Mouse (Mus musculus) kidney, postnatal 0 days (tissue): ENCODE results near the gene Hoxa10. TPM values are rescaled to one million over a fixed set of nuclear protein-coding genes. Genes with fewer than 3 reads are reported as not detected.

Source experiments
- ATAC-seq: fragments of 200-750 bp; cut with Nextera tagmentation; replicated peaks from 2 replicates; pipeline ENCODE4 v1.8.0; 2017; ENCODE audit warnings: low read depth, moderate number of reproducible peaks, moderate TSS enrichment, moderate library complexity; ENCODE audit not compliant: low FRiP score
- DNase-seq: peaks from one replicate; pipeline ENCODE4 v3.0.0-alpha.2; 2016; ENCODE audit warnings: low spot score
- H3K27ac ChIP-seq: fragments of 300-500 bp; sonication (generic); 2 replicates; pipeline ENCODE4 v1.5.1; 2014; ENCODE audit warnings: mild to moderate bottlenecking
- H3K27me3 ChIP-seq: fragments of 300-500 bp; sonication (generic); 2 replicates; pipeline ENCODE4 v1.6.1; 2014; ENCODE audit warnings: low read length, mixed read lengths; ENCODE audit not compliant: insufficient read depth
- H3K36me3 ChIP-seq: fragments of 300-500 bp; sonication (generic); 2 replicates; pipeline ENCODE4 v1.6.1; 2014; ENCODE audit warnings: low read length, mixed read lengths; ENCODE audit not compliant: insufficient read depth
- H3K4me1 ChIP-seq: fragments of 300-500 bp; sonication (generic); replicated peaks from 2 replicates; pipeline ENCODE4 v1.6.1; 2014; ENCODE audit warnings: antibody characterized with exemption, low read length, mixed read lengths; ENCODE audit not compliant: insufficient read depth
- H3K4me2 ChIP-seq: fragments of 300-500 bp; sonication (generic); 2 replicates; pipeline ENCODE4 v1.6.1; 2014; ENCODE audit warnings: mild to moderate bottlenecking, low read length, moderate library complexity, mixed read lengths
- H3K4me3 ChIP-seq: fragments of 300-500 bp; sonication (generic); replicated peaks from 2 replicates; pipeline ENCODE4 v1.5.1; 2014; ENCODE audit warnings: low read depth, low read length
- H3K9ac ChIP-seq: fragments of 300-500 bp; sonication (generic); 2 replicates; pipeline ENCODE4 v1.6.1; 2014; ENCODE audit warnings: low read depth, low read length
- H3K9me3 ChIP-seq: fragments of 300-500 bp; sonication (generic); replicated peaks from 2 replicates; pipeline ENCODE4 v1.6.1; 2016; ENCODE audit warnings: low read length, inconsistent platforms, mixed read lengths
- CTCF ChIP-seq: IDR thresholded peaks from 2 replicates; pipeline ENCODE4 v1.5.1; 2016; ENCODE audit warnings: antibody characterized with exemption, low read depth, mild to moderate bottlenecking, moderate library complexity
- whole genome bisulfite sequencing: fragments of 180-500 bp; shearing (Covaris S2); extraction: QIAGEN DNeasy Blood & Tissue Kit; methylation state at CpG from one replicate; pipeline ENCODE4 v1.1.7; 2014; 5-methylcytosine and 5-hydroxymethylcytosine counted together
- polyA plus RNA-seq: library from polyadenylated mRNA; unstranded; fragments of >200 nt; fragmentation: Nextera tagmentation; extraction: Ambion mirVana; gene quantifications from 2 replicates; pipeline ENCODE4 v1.2.1, GENCODE M21; 2015

Hoxa10 gene
- polyA plus RNA-seq, 1 experiment from 2014 or later = 183 TPM

DNA sequence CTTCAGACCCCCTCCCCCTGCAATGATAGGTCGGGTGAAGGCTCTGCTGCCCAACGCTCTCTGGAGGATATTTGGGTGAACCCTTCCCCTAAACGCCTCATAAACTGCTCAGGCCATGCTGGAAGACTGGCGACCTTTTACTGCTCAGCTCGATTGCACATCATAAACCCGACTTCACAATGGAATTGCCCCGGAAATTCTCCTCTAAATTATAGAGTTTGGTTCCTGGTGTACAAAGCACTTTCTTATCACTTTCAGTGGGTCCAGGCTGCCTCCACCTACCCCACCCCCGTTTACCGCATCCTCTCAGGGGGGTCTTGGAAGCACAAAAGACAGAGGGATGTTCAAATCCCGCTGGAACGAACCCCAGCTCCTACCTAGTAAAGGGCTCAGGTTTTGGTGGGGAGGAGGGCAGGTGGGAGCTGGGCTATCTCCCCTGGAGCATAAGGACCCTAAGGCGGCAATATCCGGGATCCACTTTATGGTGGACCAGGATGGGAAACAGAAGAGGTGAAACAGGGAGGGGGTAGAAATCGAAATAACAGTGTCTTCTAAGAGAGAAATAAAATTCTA is 21.9 kb downstream of the Hoxa10 start:
- DNase-seq = peak; percentile 83
- TF ChIP-seq CTCF = no peak
- Histone ChIP-seq H3K9me3 (no peaks in the 10 kb centered on the region), H3K36me3 (no peaks in the 10 kb centered on the region), H3K9ac (peak overlapping the region; percentile 91; the same call in 1 of the 2 replicates), H3K4me3 (peak overlapping the region; percentile 62; the same call in 1 of the 2 replicates), H3K4me2 (peak overlapping the region; percentile 89), H3K4me1 (peaks cover 47% of the 10 kb centered on the region), H3K27ac (peak overlapping the region; percentile 96), H3K27me3 (no peaks in the 10 kb centered on the region)
- WGBS = 25% methylated on average over 14 of the region's 14 CpGs
- no peak for ATAC-seq

DNA sequence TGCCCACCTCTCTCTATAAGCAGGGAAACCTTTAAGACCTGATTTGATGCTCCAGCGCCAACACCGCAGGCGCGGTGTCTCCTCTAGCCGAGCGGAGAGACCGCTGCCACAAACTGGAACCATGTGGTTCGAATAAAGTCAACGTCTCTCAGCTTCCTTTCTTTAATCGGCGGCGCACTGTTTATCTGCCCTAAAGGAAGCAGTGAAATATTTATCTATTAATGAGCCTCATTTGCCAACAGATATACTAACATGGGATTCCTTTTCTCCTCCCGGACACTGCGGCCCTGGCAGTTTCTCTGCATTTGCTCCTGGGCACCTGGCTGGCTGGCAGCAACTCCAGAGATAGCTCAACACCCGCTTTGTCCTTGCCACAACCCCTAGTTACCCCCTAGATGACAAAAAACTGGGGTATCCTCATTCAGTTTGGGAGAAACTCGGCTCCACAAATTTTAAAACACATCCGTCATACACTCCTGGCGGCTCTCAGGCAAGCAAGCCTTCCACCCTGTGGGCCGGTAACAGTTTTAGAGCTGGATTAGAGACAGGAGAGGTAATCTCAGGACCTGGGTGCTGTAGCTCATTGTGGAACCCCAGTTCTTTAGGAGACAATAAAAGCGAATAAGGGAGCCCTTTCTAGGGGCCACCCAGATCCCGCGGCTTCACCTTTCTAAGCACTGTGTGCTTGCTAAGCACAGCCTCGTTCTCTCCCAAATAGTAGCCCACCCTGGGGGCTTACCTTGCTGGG is 22.6 kb downstream of the Hoxa10 start:
- peak; percentile 64 for DNase-seq
- peak overlapping the region; percentile 62 for H3K4me3 ChIP-seq
- peak overlapping the region; percentile 89 for H3K4me2 ChIP-seq
- no peaks in the 10 kb centered on the region for H3K9me3 ChIP-seq
- peak overlapping the region; percentile 91 for H3K9ac ChIP-seq
- ATAC-seq = no peak
- no peaks in the 10 kb centered on the region for H3K27me3 ChIP-seq
- WGBS = 17% methylated on average over 23 of the region's 23 CpGs
- peak overlapping the region; percentile 96 for H3K27ac ChIP-seq
- TF ChIP-seq CTCF = no peak
- H3K36me3 ChIP-seq = no peaks in the 10 kb centered on the region
- peaks cover 50% of the 10 kb centered on the region for H3K4me1 ChIP-seq

DNA sequence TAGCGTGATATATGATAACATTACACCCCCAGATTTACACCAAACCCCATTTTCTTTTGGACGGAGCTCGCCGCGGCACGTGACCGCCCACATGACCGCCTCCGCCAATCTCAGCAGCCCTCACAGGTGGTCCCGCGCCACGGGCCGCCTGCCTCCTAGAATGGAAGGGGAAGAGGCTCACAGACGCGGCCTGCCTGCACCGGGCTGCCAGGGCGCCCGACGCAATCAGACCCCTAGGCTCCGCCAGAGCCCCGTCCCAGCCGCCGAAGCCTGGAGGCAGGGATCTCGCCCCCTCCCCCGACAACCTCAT is 23.2 kb downstream of the Hoxa10 start:
- Histone ChIP-seq H3K9ac (peak overlapping the region; percentile 91), H3K4me1 (peaks cover 50% of the 10 kb centered on the region), H3K36me3 (no peaks in the 10 kb centered on the region), H3K9me3 (no peaks in the 10 kb centered on the region), H3K4me2 (peak overlapping the region; percentile 89), H3K27ac (peak overlapping the region; percentile 96), H3K27me3 (no peaks in the 10 kb centered on the region), H3K4me3 (peak overlapping the region; percentile 62)
- DNase-seq (peak; percentile 98), ATAC-seq (peak; percentile 81)
- no peak for TF ChIP-seq CTCF
- WGBS = 1% methylated on average over 25 of the region's 25 CpGs

DNA sequence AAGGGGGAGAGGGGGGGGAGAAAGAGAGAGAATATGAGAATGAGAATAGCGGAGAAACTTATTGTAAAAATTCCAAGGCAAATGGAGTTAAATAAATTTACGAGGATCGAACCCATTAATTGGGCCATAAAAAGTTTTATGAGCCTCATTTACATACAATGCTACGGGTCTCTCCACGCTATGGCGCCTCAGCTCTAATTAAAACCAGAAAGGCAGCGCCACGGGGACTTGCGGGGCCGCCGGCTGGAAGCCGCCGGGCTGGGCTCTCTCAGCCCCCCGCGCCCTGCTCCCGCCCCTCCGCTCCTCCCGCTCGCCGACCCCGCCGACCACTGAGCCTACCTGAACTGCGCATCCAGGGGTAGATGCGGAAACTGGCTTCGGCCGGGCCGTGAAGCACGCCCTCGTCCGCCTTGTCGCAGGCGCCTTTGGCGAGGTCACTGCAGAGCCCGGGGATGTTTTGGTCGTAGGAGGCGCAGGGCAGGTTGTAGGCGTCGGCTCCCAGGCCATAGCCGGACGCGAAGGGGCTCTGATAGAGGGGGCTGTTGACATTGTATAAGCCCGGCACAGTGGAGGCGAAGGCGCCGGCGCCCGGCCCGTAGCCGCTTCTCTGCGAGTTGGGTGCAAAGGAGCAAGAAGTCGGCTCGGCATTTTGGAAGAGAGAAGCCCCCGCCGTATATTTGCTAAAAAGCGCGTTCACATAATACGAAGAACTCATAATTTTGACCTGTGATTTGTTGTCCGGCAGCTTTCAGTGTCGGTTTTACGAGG is 23.8 kb downstream of the Hoxa10 start:
- Histone ChIP-seq H3K9ac (peak overlapping the region; percentile 91), H3K4me2 (peak overlapping the region; percentile 89), H3K36me3 (no peaks in the 10 kb centered on the region), H3K9me3 (no peaks in the 10 kb centered on the region), H3K4me1 (peaks cover 50% of the 10 kb centered on the region), H3K4me3 (peak overlapping the region; percentile 62), H3K27ac (peak overlapping the region; percentile 96), H3K27me3 (no peaks in the 10 kb centered on the region)
- under 1% methylated on average over 54 of the region's 60 CpGs for WGBS
- no peak for TF ChIP-seq CTCF
- peak; percentile 31; the same call in 1 of the 2 replicates for ATAC-seq
- DNase-seq = no peak

DNA sequence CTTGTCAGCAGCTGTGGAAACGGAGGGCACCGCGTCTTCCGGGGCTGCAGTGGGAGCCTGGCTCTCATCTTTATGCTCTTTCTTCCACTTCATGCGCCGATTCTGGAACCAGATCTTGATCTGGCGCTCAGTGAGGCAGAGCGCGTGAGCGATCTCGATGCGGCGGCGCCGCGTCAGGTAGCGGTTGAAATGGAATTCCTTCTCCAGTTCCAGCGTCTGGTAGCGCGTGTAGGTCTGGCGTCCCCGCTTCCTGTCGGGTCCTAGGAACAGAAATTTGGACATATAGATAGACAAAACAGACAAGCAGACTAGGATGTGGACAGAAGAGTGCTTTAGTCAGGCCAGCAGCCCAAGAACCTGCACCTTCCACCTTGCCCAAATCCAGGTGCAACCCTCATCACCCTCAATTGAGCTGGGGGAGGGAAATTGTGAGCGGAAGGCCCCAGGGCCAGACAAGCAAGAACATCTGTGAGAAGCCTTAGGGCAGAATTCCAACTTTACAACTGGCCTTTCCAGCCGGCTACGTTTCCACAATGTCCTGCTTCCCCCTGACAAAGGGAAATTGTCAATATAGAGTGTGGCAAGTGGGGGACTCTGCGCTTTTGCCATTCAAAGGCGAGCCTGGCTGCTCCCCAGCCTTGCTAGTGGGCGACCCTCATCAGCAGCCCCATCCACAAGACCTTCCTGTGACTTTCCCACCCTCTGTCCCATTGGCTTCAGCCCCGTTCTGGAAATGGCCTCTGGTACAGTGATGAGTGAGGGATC is 24.7 kb downstream of the Hoxa10 start:
- no peaks in the 10 kb centered on the region for H3K27me3 ChIP-seq
- H3K9me3 ChIP-seq = no peaks in the 10 kb centered on the region
- peak overlapping the region; percentile 89 for H3K4me2 ChIP-seq
- H3K27ac ChIP-seq = peak overlapping the region; percentile 96
- H3K4me1 ChIP-seq = peaks cover 51% of the 10 kb centered on the region
- H3K9ac ChIP-seq = peak overlapping the region; percentile 91
- H3K36me3 ChIP-seq = no peaks in the 10 kb centered on the region
- ATAC-seq (no peak), DNase-seq (no peak)
- TF ChIP-seq CTCF = no peak
- 2% methylated on average over 30 of the region's 30 CpGs for WGBS
- peak overlapping the region; percentile 62 for H3K4me3 ChIP-seq

DNA sequence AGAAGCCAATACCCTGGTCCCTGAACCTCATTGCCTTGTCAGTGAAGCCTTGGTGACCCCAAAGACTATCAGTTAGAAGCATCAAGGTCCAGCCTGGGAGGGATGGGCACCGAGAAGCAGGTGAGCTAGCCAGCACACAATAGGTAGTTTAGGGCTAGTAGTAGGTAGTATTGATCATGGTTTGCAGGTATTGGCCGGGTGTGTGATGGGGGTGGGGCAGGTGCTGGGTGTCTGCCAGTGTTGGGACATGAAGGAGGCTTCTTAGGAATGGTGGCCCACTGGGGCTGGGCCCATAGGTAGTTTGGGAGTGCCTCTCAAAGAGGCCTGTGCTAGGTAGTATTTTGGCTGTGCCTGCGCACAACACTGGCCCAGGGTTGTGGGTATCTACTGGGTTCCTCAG is 25.6 kb downstream of the Hoxa10 start:
- Histone ChIP-seq H3K4me1 (peaks cover 52% of the 10 kb centered on the region), H3K4me2 (peak overlapping the region; percentile 89)
- 42% methylated on average over 3 of the region's 3 CpGs for WGBS

More for the DNA sequence above, 25.6 kb downstream of the Hoxa10 start:
- Histone ChIP-seq H3K9ac (0 out of 2 replicates have a peak overlapping the region, but pooled peaks have one; percentile 33), H3K36me3 (no peaks in the 10 kb centered on the region), H3K27me3 (no peaks in the 10 kb centered on the region), H3K4me3 (peak overlapping the region; percentile 62; the same call in 1 of the 2 replicates), H3K9me3 (no peaks in the 10 kb centered on the region), H3K27ac (no peak overlapping the region)
- TF ChIP-seq CTCF = no peak
- ATAC-seq = no peak
- no peak for DNase-seq
